Comparison of ENCODE assay signal across 9 mouse cellular contexts in genomic region chr14:73280996-73281395, GRCm38 (mm10). TPM values are rescaled to one million over a fixed set of nuclear protein-coding genes. Genes with fewer than 3 reads are reported as not detected.
DNase-seq lines count a peak whose midpoint lies in the region; ATAC-seq lines count a peak whose summit lies in the region.
"Had no signal": no experiment of that assay in that cellular context is flagged by ENCODE, and none has a peak within 500 bp of the region (broad histone marks: within the 10 kb centered on the region; RNA-seq: fewer than 3 reads in every experiment).

No protein-coding gene starts in this region.

- no peak overlapping the region for H3K4me3 ChIP-seq in embryonic facial prominence, embryonic 11.5 days (ENCODE audit: low read depth, low read length)
- H3K4me3 ChIP-seq in embryonic facial prominence, embryonic 10.5 days: no peak overlapping the region
- H3K4me3 ChIP-seq: heart, embryonic 13.5 days had no signal

- 17% methylated on average over 1 of the region's 1 CpGs for WGBS in embryonic facial prominence, embryonic 11.5 days
- 16% methylated on average over 1 of the region's 1 CpGs for WGBS in embryonic facial prominence, embryonic 10.5 days

- DNase-seq in embryonic facial prominence, embryonic 11.5 days (ENCODE audit: low spot score): peak; percentile 14
- DNase-seq in embryonic facial prominence, embryonic 10.5 days (ENCODE audit: low spot score): no peak
- peak; percentile 18 for DNase-seq in layer of hippocampus, adult 11-12 months (ENCODE audit: low spot score)
- DNase-seq in layer of hippocampus, postnatal 14 days (ENCODE audit: low spot score in 2 of 2): no peak
- DNase-seq in 3T3-L1 (ENCODE audit: low read depth, low spot score): peak; percentile 19
- DNase-seq in brain, adult 2 months (ENCODE audit: low read depth, low spot score): peak; percentile 65
- no peak for DNase-seq in right cerebral cortex, postnatal 36 days (ENCODE audit: low spot score in 2 of 2)
- no peak for DNase-seq in testis, postnatal 14 days (ENCODE audit: low spot score)

- no peaks in the 10 kb centered on the region for H3K4me1 ChIP-seq in embryonic facial prominence, embryonic 11.5 days (ENCODE audit: control insufficient read depth, insufficient read depth, low read length)
- no peaks in the 10 kb centered on the region for H3K4me1 ChIP-seq in embryonic facial prominence, embryonic 10.5 days
- H3K4me1 ChIP-seq: heart, embryonic 13.5 days had no signal

- H3K36me3 ChIP-seq in embryonic facial prominence, embryonic 11.5 days (replicated peaks; ENCODE audit: control insufficient read depth, insufficient read depth, low read depth, low read length): no peaks in the 10 kb centered on the region
- peaks cover 10% of the 10 kb centered on the region; the same call in 1 of the 2 replicates for H3K36me3 ChIP-seq in embryonic facial prominence, embryonic 10.5 days (replicated peaks)

- no peaks in the 10 kb centered on the region for H3K9me3 ChIP-seq in embryonic facial prominence, embryonic 11.5 days (replicated peaks; ENCODE audit: control insufficient read depth, low read length)
- H3K9me3 ChIP-seq in embryonic facial prominence, embryonic 10.5 days: no peaks in the 10 kb centered on the region
- H3K9me3 ChIP-seq: heart, embryonic 13.5 days had no signal

- no peak for ATAC-seq in embryonic facial prominence, embryonic 11.5 days (replicated peaks; ENCODE audit: insufficient number of reproducible peaks, low FRiP score, low TSS enrichment, low read depth)

- no peak overlapping the region for H3K4me2 ChIP-seq in embryonic facial prominence, embryonic 11.5 days (ENCODE audit: low read depth, low read length)
- H3K4me2 ChIP-seq: heart, embryonic 13.5 days had no signal

- H3K27me3 ChIP-seq in embryonic facial prominence, embryonic 11.5 days (ENCODE audit: control insufficient read depth, insufficient read depth, low read length): no peaks in the 10 kb centered on the region
- H3K27me3 ChIP-seq in embryonic facial prominence, embryonic 10.5 days (replicated peaks; ENCODE audit: low read depth, poor library complexity, severe bottlenecking): no peaks in the 10 kb centered on the region
- H3K27me3 ChIP-seq: heart, embryonic 13.5 days had no signal

- no peak overlapping the region for H3K27ac ChIP-seq in embryonic facial prominence, embryonic 11.5 days (replicated peaks; ENCODE audit: low read depth, low read length)
- no peak overlapping the region for H3K27ac ChIP-seq in embryonic facial prominence, embryonic 10.5 days (replicated peaks)
- H3K27ac ChIP-seq: heart, embryonic 13.5 days had no signal

- H3K9ac ChIP-seq in embryonic facial prominence, embryonic 11.5 days (replicated peaks; ENCODE audit: low read length): no peak overlapping the region
- H3K9ac ChIP-seq: heart, embryonic 13.5 days had no signal

RNA-seq across cellular contexts. Expression of gene Lpar6, which starts 43.3 kb away (rescaled TPM):
- 19.0 and 22.4 TPM in 2 replicates for polyA plus RNA-seq in embryonic facial prominence, embryonic 11.5 days (2014; fragmentation: Nextera tagmentation; extraction: Ambion mirVana)
- 18.0 and 18.1 TPM in 2 replicates for polyA plus RNA-seq in embryonic facial prominence, embryonic 10.5 days (2016; fragmentation: Nextera tagmentation; extraction: Ambion mirVana)
- 1 to 10 TPM; 2.1 to 2.2 TPM for total RNA-seq in layer of hippocampus, postnatal 14 days (2021)

RNA-seq across cellular contexts. Expression of gene Rb1, which starts 44.6 kb away (rescaled TPM):
- polyA plus RNA-seq in embryonic facial prominence, embryonic 11.5 days (2014; fragmentation: Nextera tagmentation; extraction: Ambion mirVana): 25.6 and 26.2 TPM in 2 replicates
- polyA plus RNA-seq in embryonic facial prominence, embryonic 10.5 days (2016; fragmentation: Nextera tagmentation; extraction: Ambion mirVana): 24.4 and 29.3 TPM in 2 replicates
- total RNA-seq in layer of hippocampus, postnatal 14 days (2021): 10 to 100 TPM; 42.5 to 44.9 TPM

Comparison
In these comparisons a context has a peak if more than half of its experiments do, and no peak if none do; other contexts are left out.
1. DNase-seq: peak in embryonic facial prominence, embryonic 11.5 days (single experiment), layer of hippocampus, adult 11-12 months (single experiment), 3T3-L1 (single experiment) and brain, adult 2 months (single experiment); none in embryonic facial prominence, embryonic 10.5 days (single experiment), layer of hippocampus, postnatal 14 days (0 of 2), right cerebral cortex, postnatal 36 days (0 of 2) and testis, postnatal 14 days (single experiment).